Mouse (Mus musculus) ES-E14 (cell line): ENCODE data around the gene Gm38392. TPM values are rescaled to one million over a fixed set of nuclear protein-coding genes. Genes with fewer than 3 reads are reported as not detected.

Experiments
- DNase-seq: peaks from one replicate; pipeline ENCODE4 v3.0.0-alpha.2; 2013; ENCODE audit warnings: low read depth, low spot score
- H3K27ac ChIP-seq: 2 replicates; pipeline ENCODE4 v1.5.1; 2012; ENCODE audit warnings: low read depth, mild to moderate bottlenecking, low read length, moderate library complexity, mixed read lengths; ENCODE audit not compliant: poor library complexity, insufficient read depth, severe bottlenecking
- H3K36me3 ChIP-seq: 2 replicates; pipeline ENCODE4 v1.6.1; 2012; ENCODE audit warnings: mild to moderate bottlenecking, low read length, moderate library complexity, mixed read lengths; ENCODE audit not compliant: control insufficient read depth, poor library complexity, insufficient read depth, severe bottlenecking
- H3K4me1 ChIP-seq, 2 experiments: fragments of 150-350 bp in 1 of 2; sonication (generic) in 1 of 2; 2 replicates each; pipeline ENCODE4 v1.6.1; 2012; ENCODE audit warnings: low read length in 2 of 2, mild to moderate bottlenecking in 1 of 2, mixed read lengths in 1 of 2; ENCODE audit not compliant: control insufficient read depth in 2 of 2, insufficient read depth in 2 of 2, poor library complexity in 1 of 2
- H3K4me3 ChIP-seq, 2 experiments: fragments of 150-350 bp in 1 of 2; sonication (generic) in 1 of 2; 2 replicates each; pipeline ENCODE4 v1.5.1; 2012; ENCODE audit warnings: low read length in 2 of 2, low read depth in 1 of 2, mild to moderate bottlenecking in 1 of 2, mixed read lengths in 1 of 2; ENCODE audit not compliant: insufficient read depth in 1 of 2, poor library complexity in 1 of 2, severe bottlenecking in 1 of 2
- H3K9ac ChIP-seq: 2 replicates; pipeline ENCODE4 v1.6.1; 2012; ENCODE audit warnings: low read depth, mild to moderate bottlenecking, low read length, mixed read lengths; ENCODE audit not compliant: poor library complexity, insufficient read depth, severe bottlenecking
- H3K9me3 ChIP-seq: fragments of 150-350 bp; sonication (generic); 2 replicates; pipeline ENCODE4 v1.6.1; 2012; ENCODE audit warnings: low read depth, mild to moderate bottlenecking, low read length; ENCODE audit not compliant: control insufficient read depth, insufficient read depth
- CHD2 ChIP-seq: IDR thresholded peaks from 2 replicates; pipeline ENCODE4 v1.6.1; 2014; ENCODE audit warnings: mild to moderate bottlenecking, low read depth, low read length, inconsistent platforms
- HCFC1 ChIP-seq: IDR thresholded peaks from 2 replicates; pipeline ENCODE4 v1.6.1; 2012; ENCODE audit warnings: low read length, inconsistent platforms, borderline replicate concordance; ENCODE audit not compliant: insufficient read depth
- MAFK ChIP-seq: IDR thresholded peaks from 2 replicates; pipeline ENCODE4 v1.6.1; 2014; ENCODE audit warnings: mild to moderate bottlenecking, low read depth, low read length, inconsistent platforms; ENCODE audit not compliant: insufficient read depth
- ZC3H11A ChIP-seq: IDR thresholded peaks from 2 replicates; pipeline ENCODE4 v1.6.1; 2012; ENCODE audit warnings: low read depth, mild to moderate bottlenecking, inconsistent platforms, low read length, borderline replicate concordance
- ZNF384 ChIP-seq: IDR thresholded peaks from 2 replicates; pipeline ENCODE4 v1.6.1; 2012; ENCODE audit warnings: low read depth, low read length, inconsistent platforms
- in situ Hi-C, 2 experiments: fragments of 600-800 bp; cut with MboI; formaldehyde crosslinking; loops; one replicate each; pipeline ENCODE4 v1.15.1; 2025; ENCODE audit warnings: low sequenced_read_pairs in 2 of 2, inconsistent platforms in 1 of 2; ENCODE audit not compliant: unreplicated experiment in 2 of 2
- total RNA-seq: library from RNA; depleted of rRNA; stranded (reverse); fragments of 300-350 nt; gene quantifications from 2 replicates; pipeline ENCODE4 v1.2.3, GENCODE M21; 2012

Gm38392 gene
- total RNA-seq, 1 experiment, result 2.4 TPM

GRCm38 (mm10) chr3:88217679-88218078 lies 69.3 kb downstream of the Gm38392 start:
- DNase-seq, result no peak
- no peak for TF ChIP-seq CHD2
- TF ChIP-seq MAFK, result no peak
- no peak for TF ChIP-seq ZC3H11A
- TF ChIP-seq HCFC1, result no peak
- no peak for TF ChIP-seq ZNF384
- H3K9ac ChIP-seq, result no peak overlapping the region
- H3K9me3 ChIP-seq, result no peaks in the 10 kb centered on the region
- no peak overlapping the region for H3K4me3 ChIP-seq
- no peak overlapping the region for H3K27ac ChIP-seq
- H3K36me3 ChIP-seq, result no peaks in the 10 kb centered on the region
- peaks cover 0 to 6% of the 10 kb centered on the region in 2 experiments; a peak in 1 of 4 replicates for H3K4me1 ChIP-seq
- in situ Hi-C loops, result no loop called here

- Histone ChIP-seq H3K36me3 (no peaks in the 10 kb centered on the region), H3K4me3 (no peak overlapping the region), H3K27ac (no peak overlapping the region), H3K9ac (no peak overlapping the region), H3K4me1 (peaks cover 0 to 6% of the 10 kb centered on the region in 2 experiments; a peak in 1 of 4 replicates), H3K9me3 (no peaks in the 10 kb centered on the region)
- DNase-seq, result no peak
- TF ChIP-seq HCFC1 (no peak), ZC3H11A (no peak), CHD2 (no peak), MAFK (no peak), ZNF384 (no peak)
- in situ Hi-C loops, result no loop called here
Measured at GRCm38 (mm10) chr3:88216534-88217326, 70.3 kb downstream of the Gm38392 start.

- Histone ChIP-seq H3K36me3 (no peaks in the 10 kb centered on the region), H3K4me1 (peaks cover 0 to 6% of the 10 kb centered on the region in 2 experiments; a peak in 1 of 4 replicates), H3K9ac (no peak overlapping the region), H3K4me3 (no peak overlapping the region), H3K27ac (no peak overlapping the region), H3K9me3 (no peaks in the 10 kb centered on the region)
- no peak for DNase-seq
- in situ Hi-C loops, result no loop called here
- TF ChIP-seq CHD2 (no peak), HCFC1 (no peak), ZNF384 (no peak), MAFK (no peak), ZC3H11A (no peak)
Measured at GRCm38 (mm10) chr3:88216116-88216515, 70.9 kb downstream of the Gm38392 start.

- Histone ChIP-seq H3K9ac (no peak overlapping the region), H3K27ac (no peak overlapping the region), H3K4me1 (peaks cover 0 to 5% of the 10 kb centered on the region in 2 experiments; a peak in 1 of 4 replicates), H3K36me3 (no peaks in the 10 kb centered on the region), H3K9me3 (no peaks in the 10 kb centered on the region), H3K4me3 (peak overlapping the region; percentile 32 to 65; a peak in 1 of 4 replicates)
- in situ Hi-C loops, result no loop called here
- DNase-seq, result no peak
- TF ChIP-seq ZC3H11A (no peak), MAFK (no peak), ZNF384 (no peak), CHD2 (no peak), HCFC1 (no peak)
Measured at GRCm38 (mm10) chr3:88215553-88216004, 71.4 kb downstream of the Gm38392 start.
